Mouse (Mus musculus) hindbrain, embryonic 13.5 days (tissue): ENCODE results near the gene Lrrc1. TPM values are rescaled to one million over a fixed set of nuclear protein-coding genes. Genes with fewer than 3 reads are reported as not detected.
A peak's percentile ranks its signal among the peaks of the same experiment; 100 is the strongest.

ENCODE experiments used
- ATAC-seq: fragments of 200-750 bp; cut with Nextera tagmentation; 2 replicates; pipeline ENCODE4 v1.8.0; 2017; ENCODE audit warnings: moderate TSS enrichment; ENCODE audit not compliant: low FRiP score
- H3K27ac ChIP-seq: fragments of 300-500 bp; sonication (generic); 2 replicates; pipeline ENCODE4 v1.5.1; 2015; ENCODE audit warnings: inconsistent platforms, mild to moderate bottlenecking, moderate library complexity
- H3K27me3 ChIP-seq: fragments of 300-500 bp; sonication (generic); 2 replicates; pipeline ENCODE4 v1.6.1; 2015; ENCODE audit warnings: mild to moderate bottlenecking, inconsistent platforms
- H3K36me3 ChIP-seq: fragments of 300-500 bp; sonication (generic); 2 replicates; pipeline ENCODE4 v1.6.1; 2015; ENCODE audit warnings: mild to moderate bottlenecking, inconsistent platforms
- H3K4me1 ChIP-seq: fragments of 300-500 bp; sonication (generic); replicated peaks from 2 replicates; pipeline ENCODE4 v1.6.1; 2015; ENCODE audit warnings: inconsistent platforms
- H3K4me2 ChIP-seq: fragments of 300-500 bp; sonication (generic); 2 replicates; pipeline ENCODE4 v1.6.1; 2015; ENCODE audit warnings: inconsistent platforms, mild to moderate bottlenecking, moderate library complexity
- H3K4me3 ChIP-seq: fragments of 300-500 bp; sonication (generic); 2 replicates; pipeline ENCODE4 v1.5.1; 2015; ENCODE audit warnings: mild to moderate bottlenecking, inconsistent platforms
- H3K9ac ChIP-seq: fragments of 300-500 bp; sonication (generic); 2 replicates; pipeline ENCODE4 v1.6.1; 2015; ENCODE audit warnings: mild to moderate bottlenecking, inconsistent platforms
- H3K9me3 ChIP-seq: fragments of 300-500 bp; sonication (generic); 2 replicates; pipeline ENCODE4 v1.6.1; 2016; ENCODE audit warnings: inconsistent platforms
- WGBS: fragments of 180-500 bp; shearing (Covaris S2); methylation state at CpG from one replicate; pipeline ENCODE4 v1.1.7; 2015; 5-methylcytosine and 5-hydroxymethylcytosine counted together
- polyA plus RNA-seq: library from polyadenylated mRNA; unstranded; fragments of >200 nt; fragmentation: Nextera tagmentation; extraction: Ambion mirVana; gene quantifications from 2 replicates; pipeline ENCODE4 v1.2.1, GENCODE M21; 2015

Gene Lrrc1
- polyA plus RNA-seq, 1 experiment from 2014 or later: 5.6 TPM

DNA sequence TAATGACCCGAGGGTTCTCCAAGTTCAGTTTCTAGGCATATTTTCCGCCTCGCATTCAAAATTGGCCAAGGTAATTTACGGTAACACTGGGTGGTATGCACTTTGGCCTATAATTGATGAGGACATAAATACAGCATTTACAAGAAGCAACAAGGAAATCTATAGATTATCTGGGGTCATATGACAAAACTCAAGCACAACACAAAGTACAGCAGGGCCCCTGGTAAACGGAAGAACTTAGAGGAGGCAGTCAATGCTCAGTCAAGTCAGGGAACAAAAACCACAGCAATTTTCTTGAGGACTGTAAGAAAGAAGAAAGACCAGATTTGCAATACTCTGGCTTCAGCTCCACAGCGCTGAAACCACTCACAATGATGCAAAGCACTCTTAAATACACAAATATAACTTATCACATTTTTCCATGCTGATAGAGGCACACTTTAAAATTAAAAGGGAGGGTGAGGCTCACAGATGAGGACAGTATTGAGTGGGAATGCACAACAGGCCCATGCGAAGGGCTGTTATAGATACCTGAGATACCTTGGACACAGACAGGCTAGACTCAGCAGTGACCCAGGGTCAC, 27.8 kb downstream of the Lrrc1 start:
- no peaks in the 10 kb centered on the region for H3K9me3 ChIP-seq
- peaks cover 17% of the 10 kb centered on the region for H3K4me1 ChIP-seq
- H3K27me3 ChIP-seq: no peaks in the 10 kb centered on the region
- no peaks in the 10 kb centered on the region for H3K36me3 ChIP-seq
- H3K27ac ChIP-seq: no peak overlapping the region
- no peak for ATAC-seq
- H3K4me2 ChIP-seq: no peak overlapping the region
- 86% methylated on average over 7 of the region's 7 CpGs for WGBS
- H3K9ac ChIP-seq: no peak overlapping the region
- H3K4me3 ChIP-seq: no peak overlapping the region

DNA sequence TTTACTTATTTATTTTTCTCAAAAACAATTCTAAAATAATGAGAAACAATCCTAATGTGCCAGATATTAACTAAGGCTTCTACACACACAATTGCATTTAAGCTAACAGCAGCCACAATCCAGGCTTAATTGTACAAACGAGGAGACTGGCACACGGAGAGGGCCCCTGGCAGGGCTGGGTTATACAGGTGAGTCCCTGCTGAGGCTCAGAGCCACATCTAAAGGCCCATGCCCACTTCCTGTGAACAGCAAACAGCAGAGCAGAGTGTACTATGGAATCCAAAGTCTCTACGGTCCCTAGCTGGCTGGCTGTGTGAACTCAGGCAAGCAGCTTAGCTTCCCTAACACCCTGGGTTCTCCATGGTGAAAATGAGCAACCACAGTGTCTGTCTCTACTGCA, 30.8 kb downstream of the Lrrc1 start:
- H3K4me3 ChIP-seq: no peak overlapping the region
- ATAC-seq: no peak
- H3K9ac ChIP-seq: no peak overlapping the region
- no peaks in the 10 kb centered on the region for H3K9me3 ChIP-seq
- peaks cover 19% of the 10 kb centered on the region for H3K4me1 ChIP-seq
- H3K27me3 ChIP-seq: no peaks in the 10 kb centered on the region
- no peak overlapping the region for H3K4me2 ChIP-seq
- WGBS: 73% methylated on average over 3 of the region's 3 CpGs
- H3K36me3 ChIP-seq: no peaks in the 10 kb centered on the region
- no peak overlapping the region for H3K27ac ChIP-seq

DNA sequence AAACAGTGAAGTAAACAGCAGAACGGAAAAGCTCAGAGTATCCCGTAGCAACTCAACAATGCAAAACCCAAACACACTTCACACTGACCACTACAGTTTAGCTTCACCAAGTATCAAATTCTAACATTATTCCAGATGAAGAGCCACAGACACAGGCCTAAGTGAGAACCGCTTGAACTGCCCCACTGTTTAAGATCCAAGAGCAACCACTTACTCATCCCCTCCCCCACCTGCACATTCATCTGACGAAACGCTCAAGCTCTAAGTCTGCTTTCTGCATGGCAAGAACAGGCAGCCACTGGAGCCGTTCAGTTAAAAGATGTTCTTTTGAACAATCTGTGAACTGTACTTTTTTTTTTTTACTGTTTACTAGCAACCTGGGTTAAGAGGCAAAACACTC, 32.5 kb downstream of the Lrrc1 start:
- peak; percentile 17; the same call in 1 of the 2 replicates for ATAC-seq
- Histone ChIP-seq H3K27me3 (no peaks in the 10 kb centered on the region), H3K36me3 (no peaks in the 10 kb centered on the region), H3K27ac (peak overlapping the region; percentile 48; the same call in 1 of the 2 replicates), H3K9me3 (no peaks in the 10 kb centered on the region), H3K4me2 (no peak overlapping the region), H3K4me1 (peaks cover 22% of the 10 kb centered on the region), H3K4me3 (no peak overlapping the region), H3K9ac (no peak overlapping the region)
- WGBS: 45% methylated on average over 6 of the region's 6 CpGs

DNA sequence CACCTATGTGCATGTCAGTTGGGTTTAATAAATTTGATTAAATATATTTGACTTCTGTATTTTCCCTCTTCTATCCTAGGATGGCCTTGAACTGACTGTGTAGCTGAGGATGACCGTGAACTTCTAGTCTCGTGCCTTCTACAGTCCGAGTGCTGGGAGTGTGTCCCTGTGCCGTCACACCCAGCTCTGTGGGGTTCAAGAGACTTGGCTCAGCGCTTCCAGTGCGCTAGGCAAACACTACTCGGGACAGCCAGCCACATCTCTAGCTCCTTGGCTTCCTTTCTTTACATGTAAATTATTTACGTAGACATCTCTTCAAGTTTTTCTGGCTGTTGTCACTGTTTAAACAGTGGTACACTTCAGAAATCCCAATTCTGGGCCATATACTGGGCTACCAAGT, 34.1 kb downstream of the Lrrc1 start:
- Histone ChIP-seq H3K4me2 (no peak overlapping the region), H3K9me3 (no peaks in the 10 kb centered on the region), H3K4me3 (no peak overlapping the region), H3K9ac (no peak overlapping the region), H3K4me1 (peaks cover 22% of the 10 kb centered on the region), H3K36me3 (no peaks in the 10 kb centered on the region), H3K27me3 (no peaks in the 10 kb centered on the region), H3K27ac (no peak overlapping the region)
- no peak for ATAC-seq
- WGBS: 77% methylated on average over 8 of the region's 8 CpGs

DNA sequence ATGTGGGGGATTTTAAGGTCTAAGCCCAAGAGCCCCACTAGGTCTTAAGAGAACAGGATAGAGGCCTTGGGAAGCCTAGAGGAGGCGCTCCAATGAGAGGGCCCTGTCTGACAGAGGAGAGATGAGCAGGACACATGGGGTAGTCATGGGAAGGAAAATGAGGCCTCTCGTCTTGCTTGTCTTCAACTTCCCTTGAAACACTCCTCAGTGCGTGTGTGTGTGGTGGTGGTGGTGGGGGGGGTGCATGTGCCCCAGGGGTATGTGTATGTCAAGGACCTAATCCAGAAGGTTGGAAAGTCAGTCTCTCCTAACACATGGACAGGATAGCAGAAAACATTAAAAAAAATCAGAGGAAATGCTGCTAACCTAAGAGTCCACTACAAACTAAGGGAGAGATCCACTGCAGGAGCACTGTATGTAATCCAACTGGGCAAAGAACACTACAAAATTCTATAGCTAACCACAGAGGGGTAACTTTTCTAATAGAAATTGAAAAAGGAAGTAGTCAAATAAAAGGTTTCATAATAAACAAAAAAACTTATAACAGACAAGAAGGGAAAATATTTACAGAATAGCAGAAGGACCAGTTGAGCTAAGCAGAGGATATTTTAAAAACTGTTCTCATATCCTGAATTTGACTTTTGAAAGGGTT, 36.8 kb downstream of the Lrrc1 start:
- Histone ChIP-seq H3K4me1 (peaks cover 25% of the 10 kb centered on the region), H3K9me3 (no peaks in the 10 kb centered on the region), H3K4me2 (no peak overlapping the region), H3K9ac (no peak overlapping the region), H3K4me3 (no peak overlapping the region), H3K36me3 (no peaks in the 10 kb centered on the region), H3K27ac (no peak overlapping the region), H3K27me3 (no peaks in the 10 kb centered on the region)
- WGBS: 89% methylated on average over 3 of the region's 3 CpGs
- no peak for ATAC-seq

DNA sequence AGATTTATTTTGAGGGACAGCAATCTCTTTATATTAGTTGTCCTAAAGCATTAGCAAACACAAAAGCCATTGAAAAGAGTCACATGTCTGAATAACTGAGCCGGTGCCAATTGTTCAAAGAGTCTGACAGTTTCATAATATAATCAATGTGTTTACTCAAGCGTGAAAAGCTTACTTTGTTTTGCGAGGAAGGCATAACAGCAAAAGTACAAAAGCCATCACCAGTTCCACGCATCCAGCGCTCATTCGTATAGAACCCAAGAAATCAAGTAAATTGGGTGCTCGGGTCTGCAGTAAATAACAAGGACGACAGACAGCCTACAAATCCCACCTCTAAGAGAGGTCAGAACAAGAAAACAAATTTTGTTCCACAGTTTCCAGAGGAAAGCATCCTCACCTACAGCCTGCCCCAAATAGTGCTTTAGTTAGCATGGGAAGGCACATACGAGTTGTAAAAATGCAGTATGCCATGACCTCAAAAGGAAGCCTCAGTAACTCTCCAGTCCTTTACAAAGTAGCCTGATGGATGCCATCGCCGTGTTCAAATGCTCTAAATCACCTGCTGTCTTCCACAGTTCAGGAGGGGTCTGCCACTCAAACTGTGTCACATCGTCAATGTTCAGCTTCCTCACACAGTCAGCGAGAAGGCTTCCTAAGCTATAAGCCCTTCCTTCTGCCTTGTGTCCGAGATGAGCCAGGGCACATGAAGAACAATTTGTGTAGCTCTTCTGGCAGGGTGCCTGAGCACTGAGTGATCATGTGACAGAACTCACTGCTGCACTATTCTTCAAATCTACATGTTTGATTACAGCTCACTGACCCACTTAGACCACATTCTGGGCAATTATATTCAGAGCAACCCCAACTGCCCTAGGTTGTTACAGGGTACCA, 41.9 kb downstream of the Lrrc1 start:
- Histone ChIP-seq H3K27ac (peak overlapping the region; percentile 4; the same call in 1 of the 2 replicates), H3K27me3 (peaks cover 5% of the 10 kb centered on the region; the same call in 1 of the 2 replicates), H3K9ac (no peak overlapping the region), H3K36me3 (no peaks in the 10 kb centered on the region), H3K4me2 (peak overlapping the region; percentile 31), H3K9me3 (no peaks in the 10 kb centered on the region), H3K4me1 (peaks cover 15% of the 10 kb centered on the region), H3K4me3 (no peak overlapping the region)
- peak; percentile 81 for ATAC-seq
- WGBS: 12% methylated on average over 14 of the region's 14 CpGs

DNA sequence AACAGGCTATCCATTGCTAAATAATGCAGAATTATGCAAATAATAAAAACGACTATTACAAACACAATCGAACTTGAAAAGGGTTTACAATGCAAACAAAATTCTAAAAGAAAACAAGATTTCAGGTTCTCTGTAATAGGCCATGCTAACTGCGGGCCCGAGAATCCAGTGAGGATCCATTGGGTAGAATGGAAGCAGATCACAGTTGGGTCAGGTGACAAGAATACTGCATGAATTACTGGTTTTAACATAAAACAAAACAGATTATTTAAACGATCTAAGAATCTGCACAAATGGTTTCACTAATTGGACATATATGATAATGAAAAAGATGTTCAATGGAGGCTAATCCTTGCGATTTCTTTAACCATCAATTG, 42.5 kb downstream of the Lrrc1 start:
- ATAC-seq: no peak
- Histone ChIP-seq H3K9me3 (no peaks in the 10 kb centered on the region), H3K9ac (no peak overlapping the region), H3K4me1 (peaks cover 18% of the 10 kb centered on the region), H3K36me3 (no peaks in the 10 kb centered on the region), H3K4me3 (no peak overlapping the region), H3K4me2 (peak overlapping the region; percentile 31), H3K27ac (no peak overlapping the region), H3K27me3 (peaks cover 5% of the 10 kb centered on the region; the same call in 1 of the 2 replicates)
- WGBS: 22% methylated on average over 6 of the region's 6 CpGs

DNA sequence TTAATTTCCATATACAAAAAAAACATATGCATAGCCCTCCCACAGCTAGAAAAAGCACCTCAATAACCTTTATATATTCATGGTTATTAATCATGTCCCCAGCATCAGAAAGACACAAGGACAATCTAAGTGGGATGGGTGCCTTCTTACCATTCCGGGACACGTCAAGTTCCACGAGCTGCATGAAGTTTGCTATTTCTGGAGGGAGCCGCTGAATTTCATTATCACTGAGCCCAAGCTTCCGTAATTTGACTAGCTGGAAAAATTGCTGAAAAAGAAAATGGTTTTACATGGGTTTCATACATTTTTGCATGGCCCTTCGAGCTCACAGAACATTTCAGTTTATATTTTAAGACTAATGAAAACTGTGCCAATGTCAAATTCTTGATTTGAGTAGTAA, 45.6 kb downstream of the Lrrc1 start:
- no peak for ATAC-seq
- 78% methylated on average over 6 of the region's 6 CpGs for WGBS
- Histone ChIP-seq H3K4me2 (no peak overlapping the region), H3K4me1 (peaks cover 29% of the 10 kb centered on the region), H3K9me3 (no peaks in the 10 kb centered on the region), H3K27me3 (peaks cover 12% of the 10 kb centered on the region), H3K36me3 (no peaks in the 10 kb centered on the region), H3K4me3 (no peak overlapping the region), H3K27ac (no peak overlapping the region), H3K9ac (no peak overlapping the region)

DNA sequence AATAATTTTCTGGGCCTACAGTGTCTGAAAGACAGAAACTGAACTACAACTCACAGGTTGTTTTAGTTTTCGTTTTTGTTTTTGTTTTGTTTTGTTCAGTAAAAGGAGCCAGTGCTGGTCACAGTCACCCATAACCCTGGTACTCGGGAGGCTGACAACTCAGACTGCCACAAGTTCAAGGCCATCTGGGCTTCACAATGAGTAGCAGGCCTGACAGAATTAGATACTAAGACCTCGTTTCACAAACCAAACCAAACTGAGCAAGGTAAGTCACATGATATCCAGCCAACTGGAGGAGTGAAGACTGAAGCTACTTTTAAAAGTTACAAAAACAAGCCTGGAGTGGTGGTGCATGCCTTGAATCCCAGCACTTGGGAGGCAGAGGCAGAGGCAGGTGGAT, 46.3 kb downstream of the Lrrc1 start:
- Histone ChIP-seq H3K36me3 (no peaks in the 10 kb centered on the region), H3K27ac (no peak overlapping the region), H3K27me3 (peaks cover 15% of the 10 kb centered on the region), H3K9ac (no peak overlapping the region), H3K4me2 (no peak overlapping the region), H3K4me3 (no peak overlapping the region), H3K9me3 (no peaks in the 10 kb centered on the region), H3K4me1 (peaks cover 24% of the 10 kb centered on the region)
- 72% methylated on average over 3 of the region's 3 CpGs for WGBS
- no peak for ATAC-seq

DNA sequence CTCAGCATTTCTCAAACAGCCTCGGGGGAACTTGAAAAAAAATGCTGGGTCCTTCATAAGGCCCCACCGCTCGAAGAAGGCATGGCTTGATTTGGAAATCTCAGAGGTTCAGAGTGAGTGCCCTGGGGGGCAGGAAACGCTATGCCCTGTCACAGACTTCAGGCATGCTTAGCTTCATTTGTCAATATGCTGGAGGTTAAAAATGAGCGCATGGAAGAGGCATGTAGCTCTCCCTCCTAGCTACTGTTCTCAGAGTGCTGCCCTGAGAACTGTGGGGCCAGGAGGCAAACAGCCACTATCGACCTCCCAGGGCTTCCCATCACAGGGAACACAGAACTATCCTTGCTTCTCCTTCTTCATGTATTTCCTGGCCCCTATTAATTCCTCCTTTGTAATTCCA, 47.5 kb downstream of the Lrrc1 start:
- 41% methylated on average over 6 of the region's 6 CpGs for WGBS
- H3K4me3 ChIP-seq: no peak overlapping the region
- peak overlapping the region; percentile 52 for H3K27ac ChIP-seq
- no peak for ATAC-seq
- H3K9ac ChIP-seq: peak overlapping the region; percentile 43; the same call in 1 of the 2 replicates
- peaks cover 15% of the 10 kb centered on the region for H3K27me3 ChIP-seq
- H3K36me3 ChIP-seq: no peaks in the 10 kb centered on the region
- no peaks in the 10 kb centered on the region for H3K9me3 ChIP-seq
- peaks cover 14% of the 10 kb centered on the region for H3K4me1 ChIP-seq
- no peak overlapping the region; the same call in 1 of the 2 replicates for H3K4me2 ChIP-seq

DNA sequence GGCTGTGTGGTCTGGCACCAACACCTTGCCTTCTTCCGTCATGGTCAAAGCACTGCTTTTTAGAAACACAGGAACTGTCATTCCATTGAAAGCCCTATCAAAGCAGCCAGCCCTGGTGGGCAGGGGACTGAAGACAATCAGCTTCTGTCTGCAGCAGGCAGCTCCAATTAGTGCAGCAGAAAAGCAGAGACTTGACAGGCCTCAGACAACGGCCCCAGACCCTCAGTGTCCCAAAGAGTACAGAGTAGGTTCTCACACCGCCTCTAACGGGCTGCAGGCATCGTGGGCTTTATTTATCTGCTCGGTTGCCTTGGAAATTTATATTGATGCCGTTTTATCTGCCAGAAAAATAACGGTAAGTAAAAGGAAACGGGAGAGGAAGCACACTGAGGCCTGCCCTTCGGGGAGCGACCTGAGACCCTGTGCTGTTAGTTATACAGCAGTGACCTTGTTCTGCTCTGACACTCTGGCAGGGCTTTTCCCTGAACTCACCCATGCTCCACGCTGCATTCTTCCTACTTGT, 48.1 kb downstream of the Lrrc1 start:
- 13% methylated on average over 12 of the region's 12 CpGs for WGBS

DNA sequence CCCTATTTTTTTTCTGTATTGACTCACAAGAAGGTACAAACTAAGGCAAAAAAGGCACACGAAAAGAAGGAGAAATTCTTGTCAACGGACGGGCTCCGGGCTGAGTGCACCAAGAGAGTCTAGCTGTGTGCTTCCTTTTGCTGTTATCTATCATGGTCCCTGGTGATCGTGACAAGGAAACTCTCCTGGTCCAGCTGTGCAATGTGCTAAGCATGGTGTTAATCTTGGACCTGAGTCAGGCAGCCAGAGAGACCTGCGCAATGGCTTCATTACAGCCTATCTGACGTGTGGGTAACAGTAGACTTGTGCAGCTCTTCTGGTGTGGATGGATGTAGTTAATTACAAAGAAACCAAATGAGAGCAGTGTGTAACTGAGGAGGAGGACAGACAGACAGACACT, 50.4 kb downstream of the Lrrc1 start:
- 89% methylated on average over 7 of the region's 7 CpGs for WGBS

More for the DNA sequence above, 48.1 kb downstream of the Lrrc1 start:
- H3K4me3 ChIP-seq: no peak overlapping the region
- peak overlapping the region; percentile 52 for H3K27ac ChIP-seq
- peak overlapping the region; percentile 43; the same call in 1 of the 2 replicates for H3K9ac ChIP-seq
- no peaks in the 10 kb centered on the region for H3K9me3 ChIP-seq
- peak; percentile 83 for ATAC-seq
- peaks cover 14% of the 10 kb centered on the region for H3K4me1 ChIP-seq
- no peak overlapping the region; the same call in 1 of the 2 replicates for H3K4me2 ChIP-seq
- H3K27me3 ChIP-seq: peaks cover 15% of the 10 kb centered on the region
- no peaks in the 10 kb centered on the region for H3K36me3 ChIP-seq

More for the DNA sequence above, 50.4 kb downstream of the Lrrc1 start:
- Histone ChIP-seq H3K4me1 (peaks cover 14% of the 10 kb centered on the region), H3K9me3 (no peaks in the 10 kb centered on the region), H3K27me3 (peaks cover 10% of the 10 kb centered on the region), H3K36me3 (no peaks in the 10 kb centered on the region), H3K4me2 (no peak overlapping the region), H3K9ac (no peak overlapping the region), H3K27ac (no peak overlapping the region), H3K4me3 (no peak overlapping the region)
- no peak for ATAC-seq
